Mouse (Mus musculus) pancreas, adult 10 weeks (tissue): ENCODE measurements around the gene Ppp1r13b. TPM values are rescaled to one million over a fixed set of nuclear protein-coding genes. Genes with fewer than 3 reads are reported as not detected.

Experiments used
- polyA plus RNA-seq: library from polyadenylated mRNA; stranded (reverse); fragments of 350-450 nt; fragmentation: Illumina TruSeq; extraction: RNeasy Lipid Tissue Mini Kit (QIAGEN cat#74804); gene quantifications from one replicate; pipeline ENCODE4 v1.2.3, GENCODE M21; 2015; ENCODE audit warnings: low read depth, low replicate concordance; ENCODE audit not compliant: insufficient read depth

Ppp1r13b gene
- polyA plus RNA-seq = 8.2 TPM

DNA sequence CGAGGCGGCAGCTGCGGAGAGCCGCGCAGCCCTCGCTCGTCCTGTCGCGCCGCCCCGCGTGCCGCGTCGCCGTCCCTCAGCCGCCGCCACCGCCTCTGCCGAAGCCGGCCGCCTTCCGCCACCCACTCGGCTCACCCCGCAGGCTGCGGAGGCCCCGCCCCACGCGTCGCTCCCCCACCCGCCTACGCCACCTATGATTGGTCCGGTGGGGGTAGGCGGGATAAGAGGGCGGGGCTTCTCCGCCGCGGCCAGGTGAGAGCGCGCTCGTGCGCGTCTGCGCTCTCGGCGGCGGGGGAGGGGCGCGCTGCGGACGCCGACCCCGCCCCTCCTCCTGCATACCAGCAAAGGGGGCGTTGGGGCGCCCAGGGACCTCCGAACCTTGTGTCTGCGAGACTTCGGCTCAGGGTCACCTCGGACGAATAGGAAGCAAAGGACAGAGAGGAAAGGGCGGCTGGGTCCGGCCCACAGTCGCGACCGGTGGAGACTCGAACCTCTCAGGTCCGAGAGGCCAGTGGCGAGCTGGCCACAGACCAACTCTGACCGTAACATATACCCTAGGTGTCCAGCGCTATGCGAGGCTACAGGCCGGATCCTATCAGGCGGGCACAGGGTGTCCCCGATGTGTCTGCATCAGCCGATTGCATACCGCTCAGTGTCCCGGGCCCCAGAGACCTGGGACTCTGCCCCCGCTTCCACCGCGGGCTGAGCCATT lies at the start of gene Ppp1r13b:
TSS of gene Ppp1r13b (minus strand) at position 141 of the 712 bp plus-strand sequence.

GRCm38 (mm10) chr12:111813766-111814617 lies 93.9 kb downstream of the Ppp1r13b start, which contains the start of the genes Xrcc3 and Zfyve21:
Xrcc3 (minus strand) TSS chr12:111813873.
Zfyve21 (plus strand) TSS chr12:111814170.

Other genes starting within 250 kb of the Ppp1r13b start
- 18.8 TPM for gene Ckb, start 235.8 kb downstream of the Ppp1r13b start, polyA plus RNA-seq
- gene Trmt61a, start 230.0 kb downstream of the Ppp1r13b start, polyA plus RNA-seq = 4.0 TPM
- 7.0 TPM for gene Bag5, start 194.9 kb downstream of the Ppp1r13b start, polyA plus RNA-seq
- 10.9 TPM for gene Apopt1, start 194.8 kb downstream of the Ppp1r13b start, polyA plus RNA-seq
- gene Klc1, start 149.3 kb downstream of the Ppp1r13b start, polyA plus RNA-seq = 62.6 TPM
- gene Xrcc3, start 94.2 kb downstream of the Ppp1r13b start, polyA plus RNA-seq = 1.3 TPM
- 18.6 TPM for gene Zfyve21, start 93.9 kb downstream of the Ppp1r13b start, polyA plus RNA-seq
- 98.7 TPM for gene Atp5mpl, start 58.9 kb upstream of the Ppp1r13b start, polyA plus RNA-seq
- gene Tdrd9, start 63.4 kb upstream of the Ppp1r13b start, polyA plus RNA-seq = not detected
- not detected for gene Rd3l, start 73.2 kb upstream of the Ppp1r13b start, polyA plus RNA-seq
- not detected for gene Aspg, start 198.6 kb upstream of the Ppp1r13b start, polyA plus RNA-seq
- 3.0 TPM for gene Kif26a, start 238.1 kb upstream of the Ppp1r13b start, polyA plus RNA-seq